Comparison of ENCODE assay signal across 10 mouse cellular contexts in genomic region chr7:142476795-142477452, GRCm38 (mm10). TPM values are rescaled to one million over a fixed set of nuclear protein-coding genes. Genes with fewer than 3 reads are reported as not detected.
DNase-seq lines count a peak whose midpoint lies in the region; ATAC-seq and TF ChIP-seq lines count a peak whose summit lies in the region.
"Had no signal": no experiment of that assay in that cellular context is flagged by ENCODE, and none has a peak within 500 bp of the region (broad histone marks: within the 10 kb centered on the region; RNA-seq: fewer than 3 reads in every experiment).

No protein-coding gene starts in this region.

- no peaks in the 10 kb centered on the region for H3K36me3 ChIP-seq in forebrain, postnatal 0 days (ENCODE audit: insufficient read depth)
- no peaks in the 10 kb centered on the region for H3K36me3 ChIP-seq in forebrain, embryonic 13.5 days (ENCODE audit: poor library complexity, severe bottlenecking)
- H3K36me3 ChIP-seq in lung, embryonic 14.5 days (ENCODE audit: insufficient read depth): 0 out of 2 replicates have a peak, but pooled peaks cover 4% of the 10 kb centered on the region
- H3K36me3 ChIP-seq in lung, postnatal 0 days (ENCODE audit: insufficient read depth, low read length): no peaks in the 10 kb centered on the region
- no peaks in the 10 kb centered on the region for H3K36me3 ChIP-seq in forebrain, embryonic 15.5 days

- no peak overlapping the region for H3K9ac ChIP-seq in forebrain, postnatal 0 days
- H3K9ac ChIP-seq in forebrain, embryonic 13.5 days: no peak overlapping the region
- peak overlapping the region; percentile 62 for H3K9ac ChIP-seq in lung, embryonic 14.5 days
- H3K9ac ChIP-seq in lung, postnatal 0 days (replicated peaks; ENCODE audit: low read depth): peak overlapping the region; percentile 46; the same call in 1 of the 2 replicates
- no peak overlapping the region for H3K9ac ChIP-seq in forebrain, embryonic 15.5 days (replicated peaks)

- WGBS in forebrain, postnatal 0 days: 82% methylated on average over 13 of the region's 13 CpGs
- WGBS in forebrain, embryonic 13.5 days: 84% methylated on average over 13 of the region's 13 CpGs
- WGBS in lung, embryonic 14.5 days: 71% methylated on average over 13 of the region's 13 CpGs
- 65% methylated on average over 13 of the region's 13 CpGs for whole genome bisulfite sequencing in lung, postnatal 0 days
- 81% methylated on average over 13 of the region's 13 CpGs for WGBS in forebrain, embryonic 15.5 days

- H3K4me3 ChIP-seq in forebrain, postnatal 0 days (ENCODE audit: low read depth, low read length): no peak overlapping the region
- H3K4me3 ChIP-seq in forebrain, embryonic 13.5 days: no peak overlapping the region
- peak overlapping the region; percentile 36 for H3K4me3 ChIP-seq in lung, embryonic 14.5 days (ENCODE audit: low read depth, low read length)
- H3K4me3 ChIP-seq in lung, postnatal 0 days (ENCODE audit: low read depth, low read length): peak overlapping the region; percentile 22; the same call in 1 of the 2 replicates
- no peak overlapping the region for H3K4me3 ChIP-seq in forebrain, embryonic 15.5 days

- H3K4me1 ChIP-seq in forebrain, postnatal 0 days (ENCODE audit: insufficient read depth): peaks cover 8% of the 10 kb centered on the region; the same call in 1 of the 2 replicates
- H3K4me1 ChIP-seq in forebrain, embryonic 13.5 days: peaks cover 15% of the 10 kb centered on the region
- peaks cover 34% of the 10 kb centered on the region for H3K4me1 ChIP-seq in lung, embryonic 14.5 days (ENCODE audit: insufficient read depth)
- H3K4me1 ChIP-seq in lung, postnatal 0 days (ENCODE audit: insufficient read depth, low read depth, low read length): peaks cover 8% of the 10 kb centered on the region; the same call in 1 of the 2 replicates
- peaks cover 10% of the 10 kb centered on the region for H3K4me1 ChIP-seq in forebrain, embryonic 15.5 days

- peak; percentile 36 for DNase-seq in forebrain, postnatal 0 days
- DNase-seq in lung, embryonic 14.5 days: no peak
- no peak for DNase-seq in lung, postnatal 14 days
- DNase-seq in fibroblast of lung, adult 2 months (ENCODE audit: low read depth): peak; percentile 64
- DNase-seq in lung, postnatal 0 days (ENCODE audit: low spot score): no peak
- no peak for DNase-seq in embryo, embryonic 10 days (ENCODE audit: low spot score)

- no peaks in the 10 kb centered on the region for H3K27me3 ChIP-seq in forebrain, postnatal 0 days (ENCODE audit: insufficient read depth, low read length)
- no peaks in the 10 kb centered on the region for H3K27me3 ChIP-seq in forebrain, embryonic 13.5 days
- H3K27me3 ChIP-seq in lung, embryonic 14.5 days (ENCODE audit: insufficient read depth, low read length): no peaks in the 10 kb centered on the region
- H3K27me3 ChIP-seq in lung, postnatal 0 days (replicated peaks; ENCODE audit: insufficient read depth, low read length): no peaks in the 10 kb centered on the region
- no peaks in the 10 kb centered on the region for H3K27me3 ChIP-seq in forebrain, embryonic 15.5 days

- ATAC-seq in forebrain, postnatal 0 days: peak; percentile 42
- no peak for ATAC-seq in forebrain, embryonic 13.5 days
- no peak for ATAC-seq in lung, embryonic 14.5 days (ENCODE audit: insufficient read depth)
- no peak for ATAC-seq in lung, postnatal 0 days
- no peak for ATAC-seq in forebrain, embryonic 15.5 days (replicated peaks)

- H3K9me3 ChIP-seq in forebrain, postnatal 0 days (ENCODE audit: low read length): no peaks in the 10 kb centered on the region
- H3K9me3 ChIP-seq in forebrain, embryonic 13.5 days (replicated peaks): no peaks in the 10 kb centered on the region
- H3K9me3 ChIP-seq in lung, embryonic 14.5 days (ENCODE audit: low read depth, low read length): no peaks in the 10 kb centered on the region
- no peaks in the 10 kb centered on the region for H3K9me3 ChIP-seq in lung, postnatal 0 days (ENCODE audit: low read length)
- no peaks in the 10 kb centered on the region for H3K9me3 ChIP-seq in forebrain, embryonic 15.5 days

- no peak overlapping the region for H3K27ac ChIP-seq in forebrain, postnatal 0 days (ENCODE audit: low read depth, low read length)
- no peak overlapping the region for H3K27ac ChIP-seq in forebrain, embryonic 13.5 days
- peak overlapping the region; percentile 56 for H3K27ac ChIP-seq in lung, embryonic 14.5 days (ENCODE audit: low read depth)
- H3K27ac ChIP-seq in lung, postnatal 0 days (ENCODE audit: low read length): 0 out of 2 replicates have a peak overlapping the region, but pooled peaks have one; percentile 63
- H3K27ac ChIP-seq in forebrain, embryonic 15.5 days (replicated peaks): no peak overlapping the region
- H3K27ac ChIP-seq: macrophage had no signal

- H3K4me2 ChIP-seq in forebrain, postnatal 0 days (ENCODE audit: low read depth): no peak overlapping the region
- no peak overlapping the region for H3K4me2 ChIP-seq in forebrain, embryonic 13.5 days
- peak overlapping the region; percentile 61 for H3K4me2 ChIP-seq in lung, embryonic 14.5 days
- peak overlapping the region; percentile 43 for H3K4me2 ChIP-seq in lung, postnatal 0 days (replicated peaks; ENCODE audit: low read depth, low read length)
- H3K4me2 ChIP-seq in forebrain, embryonic 15.5 days (replicated peaks): no peak overlapping the region

- no peak for TF ChIP-seq CTCF in forebrain, postnatal 0 days (IDR thresholded peaks at IDR 0.05; ENCODE audit: low read depth)
- TF ChIP-seq CTCF in lung, embryonic 14.5 days (IDR thresholded peaks at IDR 0.05; ENCODE audit: low read depth): no peak
- TF ChIP-seq CTCF in lung, postnatal 0 days (IDR thresholded peaks at IDR 0.05): no peak

- TF ChIP-seq EP300 in lung, postnatal 0 days (IDR thresholded peaks at IDR 0.05): no peak

RNA-seq across cellular contexts. Expression of gene Lsp1, which starts 16.3 kb away (rescaled TPM):
- 5.7 and 7.9 TPM in 2 replicates for total RNA-seq in forebrain, postnatal 0 days (2014; rRNA removed)
- 5.5 and 6.4 TPM in 2 replicates for polyA plus RNA-seq in forebrain, postnatal 0 days (2015; fragmentation: Nextera tagmentation; extraction: Ambion mirVana)
- polyA plus RNA-seq in forebrain, embryonic 13.5 days (2015; fragmentation: Nextera tagmentation; extraction: Ambion mirVana): 4.2 TPM in 2 replicates
- polyA plus RNA-seq in lung, embryonic 14.5 days (2014; fragmentation: Nextera tagmentation; extraction: Ambion mirVana): 98.0 and 99.6 TPM in 2 replicates
- 90.8 and 92.3 TPM in 2 replicates for polyA plus RNA-seq in lung, postnatal 0 days (2015; fragmentation: Nextera tagmentation; extraction: Ambion mirVana)
- 3.6 and 4.2 TPM in 2 replicates for polyA plus RNA-seq in forebrain, embryonic 15.5 days (2015; fragmentation: Nextera tagmentation; extraction: Ambion mirVana)

RNA-seq across cellular contexts. Expression of gene Tnnt3, which starts 21.7 kb away (rescaled TPM):
- total RNA-seq in forebrain, postnatal 0 days (2014; rRNA removed): 1.2 and 1.6 TPM in 2 replicates
- 1.2 and 1.4 TPM in 2 replicates for polyA plus RNA-seq in forebrain, postnatal 0 days (2015; fragmentation: Nextera tagmentation; extraction: Ambion mirVana)
- 0.28 and 0.77 TPM in 2 replicates for polyA plus RNA-seq in forebrain, embryonic 13.5 days (2015; fragmentation: Nextera tagmentation; extraction: Ambion mirVana)
- polyA plus RNA-seq in lung, embryonic 14.5 days (2014; fragmentation: Nextera tagmentation; extraction: Ambion mirVana): 1.5 and 2.5 TPM in 2 replicates
- polyA plus RNA-seq in lung, postnatal 0 days (2015; fragmentation: Nextera tagmentation; extraction: Ambion mirVana): 1.5 and 2.2 TPM in 2 replicates
- 0.98 TPM in 1 of 2 replicates, not detected in the other for polyA plus RNA-seq in forebrain, embryonic 15.5 days (2015; fragmentation: Nextera tagmentation; extraction: Ambion mirVana)
- total RNA-seq: layer of hippocampus, postnatal 25 days had no signal
- polyA plus RNA-seq: macrophage had no signal

RNA-seq across cellular contexts. Expression of gene Tnni2, which starts 35.3 kb away (rescaled TPM):
- total RNA-seq in forebrain, postnatal 0 days (2014; rRNA removed): 0.33 and 2.8 TPM in 2 replicates
- polyA plus RNA-seq in forebrain, postnatal 0 days (2015; fragmentation: Nextera tagmentation; extraction: Ambion mirVana): 0.21 and 1.5 TPM in 2 replicates
- polyA plus RNA-seq in forebrain, embryonic 13.5 days (2015; fragmentation: Nextera tagmentation; extraction: Ambion mirVana): 0.61 TPM in 1 of 2 replicates, not detected in the other
- 0.86 and 1.6 TPM in 2 replicates for polyA plus RNA-seq in lung, embryonic 14.5 days (2014; fragmentation: Nextera tagmentation; extraction: Ambion mirVana)
- polyA plus RNA-seq in lung, postnatal 0 days (2015; fragmentation: Nextera tagmentation; extraction: Ambion mirVana): 1.9 and 2.1 TPM in 2 replicates
- 0.73 and 0.93 TPM in 2 replicates for polyA plus RNA-seq in forebrain, embryonic 15.5 days (2015; fragmentation: Nextera tagmentation; extraction: Ambion mirVana)

RNA-seq across cellular contexts. Expression of gene Syt8, which starts 42.3 kb away (rescaled TPM):
- not detected in 2 replicates for total RNA-seq in forebrain, postnatal 0 days (2014; rRNA removed)
- not detected in 2 replicates for polyA plus RNA-seq in forebrain, postnatal 0 days (2015; fragmentation: Nextera tagmentation; extraction: Ambion mirVana)
- polyA plus RNA-seq in forebrain, embryonic 13.5 days (2015; fragmentation: Nextera tagmentation; extraction: Ambion mirVana): not detected in 2 replicates
- polyA plus RNA-seq in lung, embryonic 14.5 days (2014; fragmentation: Nextera tagmentation; extraction: Ambion mirVana): not detected in 2 replicates
- polyA plus RNA-seq in lung, postnatal 0 days (2015; fragmentation: Nextera tagmentation; extraction: Ambion mirVana): 0.47 and 1.1 TPM in 2 replicates
- polyA plus RNA-seq in forebrain, embryonic 15.5 days (2015; fragmentation: Nextera tagmentation; extraction: Ambion mirVana): not detected in 2 replicates
- total RNA-seq: layer of hippocampus, postnatal 25 days had no signal

RNA-seq across cellular contexts. Expression of gene Mrpl23, which starts 55.6 kb away (rescaled TPM):
- total RNA-seq in forebrain, postnatal 0 days (2014; rRNA removed): 44.8 and 73.5 TPM in 2 replicates
- polyA plus RNA-seq in forebrain, postnatal 0 days (2015; fragmentation: Nextera tagmentation; extraction: Ambion mirVana): 25.5 and 27.9 TPM in 2 replicates
- 16.2 and 16.5 TPM in 2 replicates for polyA plus RNA-seq in forebrain, embryonic 13.5 days (2015; fragmentation: Nextera tagmentation; extraction: Ambion mirVana)
- polyA plus RNA-seq in lung, embryonic 14.5 days (2014; fragmentation: Nextera tagmentation; extraction: Ambion mirVana): 20.3 and 31.0 TPM in 2 replicates
- 15.2 and 15.7 TPM in 2 replicates for polyA plus RNA-seq in lung, postnatal 0 days (2015; fragmentation: Nextera tagmentation; extraction: Ambion mirVana)
- polyA plus RNA-seq in forebrain, embryonic 15.5 days (2015; fragmentation: Nextera tagmentation; extraction: Ambion mirVana): 20.1 and 22.4 TPM in 2 replicates

Comparison
In these comparisons a context has a peak if more than half of its experiments do, and no peak if none do; other contexts are left out.
1. DNase-seq: peak in forebrain, postnatal 0 days (single experiment) and fibroblast of lung, adult 2 months (single experiment); none in lung, embryonic 14.5 days (single experiment), lung, postnatal 14 days (single experiment), lung, postnatal 0 days (single experiment) and embryo, embryonic 10 days (single experiment).
2. H3K27ac ChIP-seq: peak in lung, embryonic 14.5 days (single experiment) and lung, postnatal 0 days (single experiment); none in forebrain, postnatal 0 days (single experiment), forebrain, embryonic 13.5 days (single experiment) and forebrain, embryonic 15.5 days (single experiment).
3. H3K4me2 ChIP-seq: peak in lung, embryonic 14.5 days (single experiment) and lung, postnatal 0 days (single experiment); none in forebrain, postnatal 0 days (single experiment), forebrain, embryonic 13.5 days (single experiment) and forebrain, embryonic 15.5 days (single experiment).
4. H3K4me3 ChIP-seq: peak in lung, embryonic 14.5 days (single experiment) and lung, postnatal 0 days (single experiment); none in forebrain, postnatal 0 days (single experiment), forebrain, embryonic 13.5 days (single experiment) and forebrain, embryonic 15.5 days (single experiment).
5. H3K9ac ChIP-seq: peak in lung, embryonic 14.5 days (single experiment) and lung, postnatal 0 days (single experiment); none in forebrain, postnatal 0 days (single experiment), forebrain, embryonic 13.5 days (single experiment) and forebrain, embryonic 15.5 days (single experiment).
6. RNA of gene Lsp1, which starts 16.3 kb away (polyA plus RNA-seq): 98.0 to 99.6 TPM in lung, embryonic 14.5 days and 90.8 to 92.3 TPM in lung, postnatal 0 days; 5.5 to 6.4 TPM in forebrain, postnatal 0 days, 4.2 TPM in forebrain, embryonic 13.5 days and 3.6 to 4.2 TPM in forebrain, embryonic 15.5 days; every median in the first group is over 10 times any median in the second.